Mouse (Mus musculus): Measurements from ENCODE around the gene Slco6d1. TPM values are rescaled to one million over a fixed set of nuclear protein-coding genes. Genes with fewer than 3 reads are reported as not detected.

Slco6d1 gene
- polyA plus RNA-seq (2014; fragmentation: Illumina TruSeq; extraction: RNeasy Lipid Tissue Mini Kit (QIAGEN cat#74804); ENCODE audit: low read depth, low replicate concordance) = not detected

DNA sequence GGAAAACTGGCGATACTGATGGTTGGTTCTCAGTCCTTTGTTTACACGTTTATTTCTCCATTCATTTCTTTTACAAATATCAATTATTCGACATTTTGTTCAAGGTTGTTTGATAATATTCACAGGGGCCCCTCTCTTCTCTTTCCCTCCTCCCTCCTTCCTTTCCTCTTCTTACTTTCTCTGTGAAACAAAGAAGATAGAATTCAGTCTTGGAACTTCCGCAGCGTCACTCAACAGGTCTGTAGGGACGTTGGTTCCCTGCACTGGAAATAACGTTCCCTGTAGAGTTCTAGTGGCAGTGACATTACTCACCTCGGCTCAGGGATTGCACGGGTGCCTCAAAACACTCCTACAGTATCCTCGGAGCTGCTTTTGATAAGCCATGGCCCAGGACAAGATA is at the start of gene Slco6d1:
Gene Slco6d1 (plus strand): TSS at position 301 of the 400 bp plus-strand sequence.

Data from adrenal gland, adult 10 weeks (tissue).